Mouse (Mus musculus): ENCODE results near the gene Rtp4.

GRCm38 (mm10) chr16:23501288-23501687 lies 18.8 kb upstream of the Rtp4 start:
- TF ChIP-seq CTCF (IDR thresholded peaks at IDR 0.05; ENCODE audit: low read depth, low read length) (no peak), POLR2A (IDR thresholded peaks at IDR 0.05; ENCODE audit: borderline replicate concordance, low read depth, low read length) (no peak)
